Mouse (Mus musculus): ENCODE measurements around the gene Nr6a1. TPM values are rescaled to one million over a fixed set of nuclear protein-coding genes. Genes with fewer than 3 reads are reported as not detected.
A peak's percentile ranks its signal among the peaks of the same experiment; 100 is the strongest.

Nr6a1 gene
- polyA plus RNA-seq, 1 experiment from 2014 or later, result 1.5 TPM

DNA sequence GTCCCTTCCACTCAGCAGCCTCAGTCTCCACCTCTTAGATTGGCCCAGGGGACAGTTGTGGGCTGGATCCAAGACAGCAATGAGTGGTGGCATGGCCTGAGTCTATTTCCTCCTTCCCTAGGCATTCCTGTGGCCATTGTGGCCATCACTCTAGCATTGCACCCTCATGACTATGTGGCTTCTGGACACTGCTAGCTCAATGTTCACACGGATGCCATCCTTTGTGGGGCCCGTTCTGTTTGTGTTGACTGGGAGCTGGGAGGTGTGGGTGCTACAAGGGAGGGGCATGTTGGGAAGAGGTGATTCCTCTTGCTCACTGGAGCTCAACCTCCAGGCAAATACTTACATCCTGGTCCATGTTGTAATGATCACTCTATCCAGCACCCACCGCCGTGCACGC lies 245.3 kb downstream of the Nr6a1 start:
- 85% methylated on average over 5 of the region's 5 CpGs for WGBS
- Histone ChIP-seq H3K27ac (no peak overlapping the region), H3K9me3 (no peaks in the 10 kb centered on the region), H3K27me3 (replicated peaks) (no peaks in the 10 kb centered on the region), H3K36me3 (no peaks in the 10 kb centered on the region), H3K4me1 (no peaks in the 10 kb centered on the region), H3K4me2 (no peak overlapping the region), H3K9ac (no peak overlapping the region), H3K4me3 (replicated peaks) (no peak overlapping the region)
- no peak for ATAC-seq (ENCODE audit: insufficient read depth, low FRiP score, low read depth)

DNA sequence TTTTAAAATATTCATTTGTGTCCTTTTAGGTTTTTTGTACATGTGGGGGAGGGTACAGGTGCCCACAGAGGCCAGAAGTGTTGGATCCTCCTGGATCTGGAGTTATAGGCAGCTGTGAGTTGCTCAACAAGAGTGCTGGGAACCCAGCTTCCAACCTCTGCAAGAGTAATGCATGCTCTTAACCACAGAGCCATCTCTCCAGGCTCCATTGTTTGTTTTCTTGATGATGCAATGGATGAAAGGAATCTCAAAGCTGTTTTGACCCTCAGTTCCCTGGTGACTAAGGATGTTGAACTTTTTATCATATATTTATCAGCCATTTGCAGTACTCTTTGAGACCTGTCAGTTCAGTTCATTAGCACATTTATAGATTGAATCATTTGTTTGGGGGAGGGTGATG lies 248.5 kb downstream of the Nr6a1 start:
- no peak for ATAC-seq (ENCODE audit: insufficient read depth, low FRiP score, low read depth)
- no peak overlapping the region for H3K4me3 ChIP-seq (replicated peaks)
- H3K9me3 ChIP-seq, result no peaks in the 10 kb centered on the region
- H3K4me1 ChIP-seq, result no peaks in the 10 kb centered on the region
- no peak overlapping the region for H3K27ac ChIP-seq
- H3K9ac ChIP-seq, result no peak overlapping the region
- H3K4me2 ChIP-seq, result no peak overlapping the region
- no peaks in the 10 kb centered on the region for H3K27me3 ChIP-seq (replicated peaks)
- no peaks in the 10 kb centered on the region for H3K36me3 ChIP-seq

DNA sequence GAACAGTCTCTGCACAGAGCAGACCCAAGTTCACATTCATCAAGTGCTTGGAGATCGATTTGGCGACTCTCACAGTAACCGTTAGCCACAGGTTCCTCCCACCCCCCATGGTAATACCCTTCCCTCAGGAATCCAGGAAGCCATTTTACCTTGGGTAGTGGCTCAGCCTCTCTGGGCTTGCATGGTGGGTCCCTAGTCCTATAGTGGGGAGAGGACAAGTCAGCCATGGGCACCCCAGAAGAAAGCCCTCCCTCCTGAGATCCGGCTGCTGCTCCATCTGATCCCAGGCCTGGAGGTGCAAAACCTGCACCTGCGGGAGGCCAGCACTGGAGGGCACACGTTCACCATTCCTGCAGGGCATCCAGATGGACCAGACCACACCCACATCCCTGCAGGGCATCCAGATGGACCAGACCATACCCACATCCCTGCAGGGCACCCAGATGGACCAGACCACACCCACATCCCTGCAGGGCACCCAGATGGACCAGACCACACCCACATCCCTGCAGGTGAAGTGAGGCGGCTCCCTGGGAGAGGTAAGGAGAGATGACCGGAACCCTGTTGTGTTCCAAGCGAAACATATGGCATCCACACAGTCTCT lies 252.0 kb downstream of the Nr6a1 start:
- Histone ChIP-seq H3K9ac (no peak overlapping the region), H3K36me3 (no peaks in the 10 kb centered on the region), H3K27ac (no peak overlapping the region), H3K9me3 (no peaks in the 10 kb centered on the region), H3K4me2 (no peak overlapping the region), H3K4me1 (no peaks in the 10 kb centered on the region), H3K4me3 (replicated peaks) (no peak overlapping the region), H3K27me3 (replicated peaks) (no peaks in the 10 kb centered on the region)
- 55% methylated on average over 9 of the region's 9 CpGs for WGBS
- ATAC-seq (ENCODE audit: insufficient read depth, low FRiP score, low read depth), result no peak

Small RNAs within 50 kb of the gene (microRNA-seq; reads per million reads assigned to microRNA genes)
- gene Mir181a-2, result 121 reads per million, percentile 52 among the genes with 10 or more reads in this experiment
- gene Mir181b-2, result 982 reads per million, percentile 75 among the genes with 10 or more reads in this experiment

Other genes starting within 250 kb of the Nr6a1 start
- 1.1 and 1.2 TPM in 2 replicates for gene Nr5a1, start 213.1 kb downstream of the Nr6a1 start, polyA plus RNA-seq (2015; fragmentation: Nextera tagmentation; extraction: Ambion mirVana)
- 3.5 TPM in 2 replicates for gene Olfml2a, start 4.3 kb upstream of the Nr6a1 start, polyA plus RNA-seq (2015; fragmentation: Nextera tagmentation; extraction: Ambion mirVana)
- gene Wdr38, start 69.8 kb upstream of the Nr6a1 start, polyA plus RNA-seq (2015; fragmentation: Nextera tagmentation; extraction: Ambion mirVana), result 1.6 and 1.9 TPM in 2 replicates
- 119 and 127 TPM in 2 replicates for gene Arpc5l, start 77.7 kb upstream of the Nr6a1 start, polyA plus RNA-seq (2015; fragmentation: Nextera tagmentation; extraction: Ambion mirVana)
- gene Rpl35, start 77.9 kb upstream of the Nr6a1 start, polyA plus RNA-seq (2015; fragmentation: Nextera tagmentation; extraction: Ambion mirVana), result 861 and 916 TPM in 2 replicates
- gene Golga1, start 137.9 kb upstream of the Nr6a1 start, polyA plus RNA-seq (2015; fragmentation: Nextera tagmentation; extraction: Ambion mirVana), result 28.8 and 30.1 TPM in 2 replicates

Data from stomach, embryonic 15.5 days (tissue).